Mouse (Mus musculus) hindbrain, embryonic 14.5 days (tissue): ENCODE measurements around the gene Krt20. TPM values are rescaled to one million over a fixed set of nuclear protein-coding genes. Genes with fewer than 3 reads are reported as not detected.
A peak's percentile ranks its signal among the peaks of the same experiment; 100 is the strongest.

Experiments used
- ATAC-seq: fragments of 200-750 bp; cut with Nextera tagmentation; 2 replicates; pipeline ENCODE4 v1.8.0; 2017; ENCODE audit warnings: moderate number of reproducible peaks, mild to moderate bottlenecking, moderate TSS enrichment, moderate library complexity; ENCODE audit not compliant: low FRiP score
- DNase-seq: peaks from one replicate; pipeline ENCODE4 v3.0.0-alpha.2; 2015; ENCODE audit warnings: low spot score
- H3K27ac ChIP-seq: fragments of 300-500 bp; sonication (generic); 2 replicates; pipeline ENCODE4 v1.5.1; 2014; ENCODE audit warnings: mild to moderate bottlenecking, moderate library complexity
- H3K27me3 ChIP-seq: fragments of 300-500 bp; sonication (generic); 2 replicates; pipeline ENCODE4 v1.6.1; 2014; ENCODE audit warnings: mild to moderate bottlenecking, low read length, mixed read lengths; ENCODE audit not compliant: control insufficient read depth, insufficient read depth
- H3K36me3 ChIP-seq: fragments of 300-500 bp; sonication (generic); replicated peaks from 2 replicates; pipeline ENCODE4 v1.6.1; 2014; ENCODE audit not compliant: control insufficient read depth, insufficient read depth
- H3K4me1 ChIP-seq: fragments of 300-500 bp; sonication (generic); replicated peaks from 2 replicates; pipeline ENCODE4 v1.6.1; 2014; ENCODE audit warnings: antibody characterized with exemption, low read length, mixed read lengths; ENCODE audit not compliant: control insufficient read depth, insufficient read depth
- H3K4me2 ChIP-seq: fragments of 300-500 bp; sonication (generic); replicated peaks from 2 replicates; pipeline ENCODE4 v1.6.1; 2014; ENCODE audit warnings: mild to moderate bottlenecking, moderate library complexity
- H3K4me3 ChIP-seq: fragments of 300-500 bp; sonication (generic); replicated peaks from 2 replicates; pipeline ENCODE4 v1.5.1; 2014; ENCODE audit warnings: mild to moderate bottlenecking, low read length
- H3K9ac ChIP-seq: fragments of 300-500 bp; sonication (generic); 2 replicates; pipeline ENCODE4 v1.6.1; 2014
- H3K9me3 ChIP-seq: fragments of 300-500 bp; sonication (generic); 2 replicates; pipeline ENCODE4 v1.6.1; 2016; ENCODE audit warnings: low read length; ENCODE audit not compliant: control insufficient read depth
- WGBS: fragments of 180-500 bp; shearing (Covaris S2); extraction: QIAGEN DNeasy Blood & Tissue Kit; methylation state at CpG from one replicate; pipeline ENCODE4 v1.1.7; 2014; 5-methylcytosine and 5-hydroxymethylcytosine counted together
- polyA plus RNA-seq: library from polyadenylated mRNA; unstranded; fragments of >200 nt; fragmentation: Nextera tagmentation; extraction: Ambion mirVana; gene quantifications from 2 replicates; pipeline ENCODE4 v1.2.1, GENCODE M21; 2014

Gene Krt20
- polyA plus RNA-seq, result 0.14 TPM in 1 of 2 replicates, not detected in the other

DNA sequence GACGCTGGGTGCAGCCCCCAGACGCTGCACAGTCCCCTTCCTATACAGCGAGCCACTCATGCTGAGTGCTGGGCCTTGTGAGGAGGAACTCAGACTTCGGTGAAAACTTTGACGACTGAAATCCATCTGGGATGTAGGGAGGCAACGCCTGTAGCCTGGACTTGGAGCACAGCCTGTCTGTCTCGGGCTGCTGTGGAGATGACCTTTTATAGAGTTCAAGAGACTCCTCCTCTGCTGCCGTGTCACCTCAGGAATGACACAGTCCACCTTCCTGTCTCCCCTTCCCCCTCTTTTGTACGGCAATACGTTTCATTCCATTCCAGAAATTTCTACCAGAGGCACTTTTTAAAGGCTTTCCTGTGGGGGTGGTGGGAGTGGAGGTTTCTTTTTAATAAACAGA, at the start of gene Krt20:
Krt20 (minus strand) TSS at position 179 of the 400 bp plus-strand sequence.
- Histone ChIP-seq H3K9me3 (no peaks in the 10 kb centered on the region), H3K27ac (no peak within 1 kb of the TSS), H3K4me2 (no peak within 1 kb of the TSS), H3K9ac (no peak within 1 kb of the TSS), H3K4me3 (no peak within 1 kb of the TSS), H3K4me1 (no peaks in the 10 kb centered on the region), H3K36me3 (no peaks in the 10 kb centered on the region), H3K27me3 (no peaks in the 10 kb centered on the region)
- WGBS, result 63% methylated on average over 10 of the region's 10 CpGs
- no peak for ATAC-seq
- DNase-seq, result no peak

DNA sequence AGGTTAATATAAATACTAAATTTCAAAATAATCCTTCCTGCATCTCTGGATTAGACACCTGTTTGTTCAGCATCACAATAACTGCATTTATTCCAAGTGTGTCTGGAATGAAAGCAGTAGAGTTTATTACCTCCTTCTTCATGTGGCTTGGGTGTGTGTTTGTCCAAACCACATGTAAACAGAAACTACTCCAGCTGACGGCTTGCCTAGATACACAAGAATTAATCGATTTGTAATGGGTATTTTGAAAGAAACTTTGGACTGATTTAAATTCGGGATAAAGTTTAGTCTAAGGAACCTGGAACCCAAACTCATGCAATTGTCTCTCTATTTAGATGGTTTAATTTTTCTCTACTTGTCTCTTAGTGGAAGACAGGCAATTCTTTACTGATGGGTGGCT, 37.0 kb upstream of the Krt20 start:
- H3K9ac ChIP-seq, result no peak overlapping the region
- no peak overlapping the region for H3K4me3 ChIP-seq
- ATAC-seq (no peak), DNase-seq (no peak)
- H3K27ac ChIP-seq, result no peak overlapping the region
- no peaks in the 10 kb centered on the region for H3K27me3 ChIP-seq
- no peaks in the 10 kb centered on the region for H3K4me1 ChIP-seq
- no peaks in the 10 kb centered on the region for H3K36me3 ChIP-seq
- 80% methylated on average over 3 of the region's 3 CpGs for WGBS
- no peaks in the 10 kb centered on the region for H3K9me3 ChIP-seq
- H3K4me2 ChIP-seq, result no peak overlapping the region

DNA sequence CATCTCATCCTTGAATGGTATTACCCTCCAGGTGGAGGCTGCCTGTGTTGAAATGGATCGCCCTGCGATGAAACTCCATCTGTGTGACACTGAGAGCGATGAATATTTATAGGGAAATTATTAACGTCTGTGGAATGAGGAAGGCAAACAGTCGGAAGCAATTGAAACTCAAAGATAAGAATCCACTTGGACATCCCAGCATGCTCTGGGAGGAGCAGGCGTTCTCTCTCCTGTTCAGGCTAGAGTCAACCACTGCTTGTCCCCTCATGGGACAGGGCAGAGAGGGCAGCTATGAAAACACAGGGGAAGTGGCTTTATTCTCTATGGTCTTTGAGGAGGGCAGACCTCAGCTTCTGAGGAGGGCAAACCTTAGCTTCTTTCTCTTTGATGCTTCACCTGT, 35.5 kb upstream of the Krt20 start:
- H3K36me3 ChIP-seq, result no peaks in the 10 kb centered on the region
- H3K4me3 ChIP-seq, result no peak overlapping the region
- ATAC-seq (no peak), DNase-seq (no peak)
- no peak overlapping the region for H3K4me2 ChIP-seq
- WGBS, result 71% methylated on average over 6 of the region's 6 CpGs
- no peaks in the 10 kb centered on the region for H3K27me3 ChIP-seq
- no peak overlapping the region for H3K27ac ChIP-seq
- no peaks in the 10 kb centered on the region for H3K4me1 ChIP-seq
- no peak overlapping the region for H3K9ac ChIP-seq
- no peaks in the 10 kb centered on the region for H3K9me3 ChIP-seq

DNA sequence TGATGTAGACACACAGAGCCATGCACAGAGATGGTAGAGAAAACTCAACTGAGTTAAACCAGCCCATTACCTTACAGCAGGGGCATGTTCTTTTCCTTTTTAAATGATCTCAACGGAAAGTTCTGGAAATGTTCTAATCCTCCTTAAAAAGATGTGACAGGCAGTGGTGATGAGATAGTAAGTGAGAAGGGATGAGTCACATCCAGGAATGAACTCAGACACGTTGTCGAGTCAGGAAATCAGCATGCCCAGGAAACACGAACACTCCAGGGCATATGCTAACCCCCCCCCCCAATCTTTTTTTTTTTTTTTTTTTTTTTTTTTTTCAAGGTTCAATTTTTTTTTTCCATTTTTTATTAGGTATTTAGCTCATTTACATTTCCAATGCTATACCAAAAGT, 34.5 kb upstream of the Krt20 start:
- H3K27ac ChIP-seq, result no peak overlapping the region
- H3K27me3 ChIP-seq, result no peaks in the 10 kb centered on the region
- no peaks in the 10 kb centered on the region for H3K36me3 ChIP-seq
- DNase-seq, result no peak
- 92% methylated on average over 4 of the region's 4 CpGs for WGBS
- H3K9me3 ChIP-seq, result no peaks in the 10 kb centered on the region
- H3K4me3 ChIP-seq, result no peak overlapping the region
- H3K4me1 ChIP-seq, result no peaks in the 10 kb centered on the region
- ATAC-seq, result no peak
- H3K4me2 ChIP-seq, result no peak overlapping the region
- no peak overlapping the region for H3K9ac ChIP-seq

DNA sequence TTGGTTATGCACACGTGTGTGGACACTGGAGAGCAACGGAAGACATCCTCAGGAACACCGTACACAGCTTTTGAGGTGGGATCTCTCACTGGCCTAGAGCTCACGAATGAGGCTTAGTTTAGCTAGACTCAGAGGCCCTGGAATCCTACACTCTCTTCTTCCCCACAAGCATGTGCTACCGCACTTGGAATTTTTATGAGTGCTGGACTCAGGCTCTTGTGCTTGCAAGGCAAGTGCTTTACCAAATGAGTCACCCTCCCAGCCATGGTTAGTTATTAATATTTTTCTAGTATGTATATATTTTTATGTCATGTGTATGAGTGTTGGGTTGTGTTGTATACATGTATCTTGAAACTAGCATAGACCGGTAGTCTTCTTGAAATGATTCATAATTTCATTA, 34.0 kb upstream of the Krt20 start:
- no peaks in the 10 kb centered on the region for H3K9me3 ChIP-seq
- WGBS, result 89% methylated on average over 6 of the region's 6 CpGs
- ATAC-seq (no peak), DNase-seq (no peak)
- no peaks in the 10 kb centered on the region for H3K36me3 ChIP-seq
- no peak overlapping the region for H3K4me2 ChIP-seq
- H3K4me3 ChIP-seq, result no peak overlapping the region
- H3K27me3 ChIP-seq, result no peaks in the 10 kb centered on the region
- no peaks in the 10 kb centered on the region for H3K4me1 ChIP-seq
- H3K27ac ChIP-seq, result no peak overlapping the region
- H3K9ac ChIP-seq, result no peak overlapping the region

DNA sequence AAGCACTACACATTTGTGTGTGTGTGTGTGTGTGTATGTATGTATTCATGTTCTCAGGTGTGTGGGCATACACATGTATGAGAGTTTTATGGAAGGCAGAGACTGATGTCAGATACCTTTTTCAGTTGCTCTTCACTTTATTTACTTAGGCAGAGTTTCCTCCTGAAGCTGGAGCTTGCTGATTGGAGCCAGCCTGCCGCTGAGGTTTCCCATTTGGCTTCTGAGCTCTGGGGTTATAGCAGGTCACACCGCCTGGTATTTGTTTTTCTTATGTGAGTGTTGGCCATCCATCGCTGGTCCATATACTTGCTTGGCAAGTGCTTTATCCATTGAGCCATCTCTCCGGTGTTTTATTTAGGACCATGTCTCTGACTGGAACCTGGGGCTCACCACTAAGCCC, 31.3 kb upstream of the Krt20 start:
- no peak overlapping the region for H3K27ac ChIP-seq
- 92% methylated on average over 4 of the region's 4 CpGs for WGBS
- no peaks in the 10 kb centered on the region for H3K36me3 ChIP-seq
- H3K4me1 ChIP-seq, result no peaks in the 10 kb centered on the region
- no peak overlapping the region for H3K4me3 ChIP-seq
- H3K9ac ChIP-seq, result no peak overlapping the region
- ATAC-seq (no peak), DNase-seq (no peak)
- no peaks in the 10 kb centered on the region for H3K27me3 ChIP-seq
- no peak overlapping the region for H3K4me2 ChIP-seq
- H3K9me3 ChIP-seq, result no peaks in the 10 kb centered on the region

DNA sequence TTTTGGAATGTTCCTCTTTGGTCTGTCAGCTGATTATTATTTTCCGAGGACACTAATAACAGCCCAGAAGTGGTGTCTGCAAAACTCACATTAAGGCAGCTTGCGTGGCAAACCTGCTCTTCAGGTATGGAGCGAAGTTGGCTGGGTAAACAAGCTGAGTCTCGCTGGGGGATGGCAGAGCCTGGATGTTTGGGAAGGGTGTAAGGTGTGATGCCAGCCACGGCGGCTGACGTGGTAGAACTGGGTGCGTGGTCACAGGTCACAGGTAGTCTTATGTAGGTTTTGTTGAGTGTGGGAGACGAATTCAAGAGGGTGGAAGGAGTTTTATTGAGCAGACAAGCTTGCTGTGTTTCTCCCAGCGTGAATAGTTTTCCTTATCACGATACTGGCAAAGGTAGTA, 30.6 kb upstream of the Krt20 start:
- Histone ChIP-seq H3K9ac (no peak overlapping the region), H3K4me1 (no peaks in the 10 kb centered on the region), H3K4me3 (no peak overlapping the region), H3K27me3 (no peaks in the 10 kb centered on the region), H3K36me3 (no peaks in the 10 kb centered on the region), H3K9me3 (no peaks in the 10 kb centered on the region), H3K27ac (no peak overlapping the region), H3K4me2 (no peak overlapping the region)
- ATAC-seq (no peak), DNase-seq (no peak)
- 89% methylated on average over 11 of the region's 11 CpGs for WGBS

DNA sequence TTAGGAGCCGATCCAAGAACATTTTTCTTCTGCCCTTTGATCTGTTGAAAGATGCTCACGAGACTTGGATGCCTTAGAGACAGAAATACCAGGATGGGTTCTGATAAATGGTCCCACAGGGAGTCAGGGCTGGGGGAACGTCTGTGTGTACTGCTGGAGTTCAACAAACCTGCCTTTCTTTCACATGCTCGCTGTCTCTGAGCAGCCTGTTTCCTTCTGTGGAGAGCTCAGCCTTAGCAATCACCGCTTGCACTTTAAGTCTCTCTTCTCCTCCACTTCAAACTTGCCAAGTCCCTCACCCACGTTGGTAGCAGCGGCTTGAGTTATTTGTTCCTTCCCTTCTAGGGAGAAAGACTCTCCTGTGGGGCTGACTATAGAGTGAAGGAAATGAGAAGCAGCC, 28.4 kb upstream of the Krt20 start:
- no peaks in the 10 kb centered on the region for H3K9me3 ChIP-seq
- H3K27ac ChIP-seq, result no peak overlapping the region
- H3K4me1 ChIP-seq, result no peaks in the 10 kb centered on the region
- ATAC-seq, result no peak
- H3K27me3 ChIP-seq, result no peaks in the 10 kb centered on the region
- 0 out of 2 replicates have a peak overlapping the region, but pooled peaks have one; percentile 9 for H3K9ac ChIP-seq
- DNase-seq, result no peak
- WGBS, result 45% methylated on average over 7 of the region's 7 CpGs
- no peaks in the 10 kb centered on the region for H3K36me3 ChIP-seq
- no peak overlapping the region for H3K4me3 ChIP-seq
- no peak overlapping the region for H3K4me2 ChIP-seq

DNA sequence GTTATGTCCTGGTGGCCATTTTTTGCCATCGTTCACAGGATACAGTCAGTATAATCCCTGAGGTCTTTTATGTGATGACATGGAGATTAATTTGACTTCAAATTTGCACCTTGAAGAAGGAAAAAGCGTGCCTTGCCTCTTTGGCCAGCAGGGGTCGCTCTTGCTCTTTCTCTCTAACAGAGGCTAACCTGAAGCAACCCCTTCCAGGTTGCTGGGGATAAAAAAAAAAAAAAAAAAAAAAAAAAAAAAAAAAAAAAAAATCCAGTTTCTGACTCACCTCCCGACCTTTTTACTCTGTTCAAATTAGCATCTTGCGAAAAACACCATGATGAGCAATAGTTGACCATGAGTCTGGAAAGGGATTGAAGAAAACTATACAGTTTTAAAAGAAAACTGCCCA, 26.9 kb upstream of the Krt20 start:
- Histone ChIP-seq H3K4me3 (no peak overlapping the region), H3K27me3 (no peaks in the 10 kb centered on the region), H3K4me2 (no peak overlapping the region), H3K9me3 (no peaks in the 10 kb centered on the region), H3K4me1 (no peaks in the 10 kb centered on the region), H3K36me3 (no peaks in the 10 kb centered on the region), H3K27ac (no peak overlapping the region), H3K9ac (no peak overlapping the region)
- WGBS, result 10% methylated on average over 5 of the region's 5 CpGs
- ATAC-seq (no peak), DNase-seq (peak; percentile 95)

DNA sequence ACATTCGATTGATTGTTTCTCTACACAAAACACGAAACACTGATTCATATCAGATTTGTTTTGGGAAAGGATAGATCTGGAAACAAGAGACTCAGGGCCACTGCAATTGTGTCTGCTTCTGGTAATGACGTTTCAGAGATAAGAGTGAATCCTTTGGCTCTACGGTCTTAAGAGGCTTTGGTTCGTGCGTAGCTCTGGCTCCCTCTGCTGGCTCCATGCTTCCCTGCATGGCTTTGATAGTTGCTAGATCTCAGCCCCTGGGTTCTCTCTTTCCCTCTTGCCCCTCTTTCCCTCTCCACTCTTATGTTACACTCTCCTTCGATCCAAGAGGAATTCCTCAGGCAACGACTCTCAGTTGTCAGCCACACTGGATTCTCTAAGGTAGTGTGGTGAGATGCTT, 25.2 kb upstream of the Krt20 start:
- DNase-seq (peak; percentile 91), ATAC-seq (no peak)
- Histone ChIP-seq H3K4me2 (no peak overlapping the region), H3K4me1 (no peaks in the 10 kb centered on the region), H3K9me3 (no peaks in the 10 kb centered on the region), H3K9ac (no peak overlapping the region), H3K27ac (no peak overlapping the region), H3K36me3 (no peaks in the 10 kb centered on the region), H3K27me3 (no peaks in the 10 kb centered on the region), H3K4me3 (no peak overlapping the region)
- WGBS, result 11% methylated on average over 8 of the region's 8 CpGs
